Mouse (Mus musculus) heart, postnatal 0 days (tissue): Measurements from ENCODE around the gene Grid1.

Source experiments
- CTCF ChIP-seq: IDR thresholded peaks from 2 replicates; pipeline ENCODE4 v1.5.1; 2016; ENCODE audit warnings: antibody characterized with exemption, control low read depth, low read depth
- EP300 ChIP-seq: IDR thresholded peaks from 2 replicates; pipeline ENCODE4 v1.6.1; 2016; ENCODE audit warnings: antibody characterized with exemption, low read depth

DNA sequence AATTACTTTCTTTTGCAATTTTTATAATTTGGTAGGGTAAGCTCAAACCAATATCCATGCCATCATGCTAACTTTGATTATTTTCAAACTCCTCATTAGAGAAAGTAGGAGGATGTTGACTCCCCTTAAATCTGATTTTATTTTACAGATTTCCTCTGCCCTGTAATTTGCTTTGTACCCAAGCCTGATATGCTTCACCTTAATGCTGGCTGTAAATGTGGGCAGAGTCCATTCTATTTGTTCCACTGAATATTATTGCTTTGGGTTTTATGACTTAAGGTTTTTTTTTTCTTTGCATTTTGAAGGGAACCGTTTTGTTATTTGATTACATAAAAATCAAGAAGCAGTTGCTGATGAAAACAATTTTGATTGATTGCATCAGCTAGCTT, 722.1 kb downstream of the Grid1 start:
- TF ChIP-seq CTCF (no peak), EP300 (no peak)
